Mouse (Mus musculus) gastrocnemius, adult 2 months (tissue): Measurements from ENCODE around the gene Pithd1. TPM values are rescaled to one million over a fixed set of nuclear protein-coding genes. Genes with fewer than 3 reads are reported as not detected.
"Not testable (repeated sequence)": the region's sequence is repeated elsewhere in the genome, so short reads cannot be mapped to it uniquely, and the experiment has no call there.

Source experiments
- DNase-seq: peaks from one replicate; pipeline ENCODE4 v3.0.0; 2022
- H3K27ac ChIP-seq: fragments of 200-600 bp; 2 replicates; pipeline ENCODE4 v1.8.1; 2022; ENCODE audit warnings: mild to moderate bottlenecking
- H3K4me3 ChIP-seq: fragments of 200-600 bp; 2 replicates; pipeline ENCODE4 v1.8.1; 2022; ENCODE audit warnings: mild to moderate bottlenecking, moderate library complexity
- CTCF ChIP-seq: fragments of 200-600 bp; IDR thresholded peaks from 2 replicates; pipeline ENCODE4 v1.8.1; 2022; ENCODE audit warnings: antibody characterized with exemption, mild to moderate bottlenecking, moderate library complexity
- intact Hi-C: fragments of 180-260 bp; cut with DNase I; formaldehyde crosslinking; loops from one replicate; pipeline ENCODE4 v1.15.1; 2025
- total RNA-seq, 2 experiments: library from RNA; stranded (reverse); gene quantifications; 2 replicates each; pipeline ENCODE4 v1.2.3; 2021

The Pithd1 gene
- total RNA-seq, 2 experiments from 2014 or later: 23.3 to 28.5 TPM

DNA sequence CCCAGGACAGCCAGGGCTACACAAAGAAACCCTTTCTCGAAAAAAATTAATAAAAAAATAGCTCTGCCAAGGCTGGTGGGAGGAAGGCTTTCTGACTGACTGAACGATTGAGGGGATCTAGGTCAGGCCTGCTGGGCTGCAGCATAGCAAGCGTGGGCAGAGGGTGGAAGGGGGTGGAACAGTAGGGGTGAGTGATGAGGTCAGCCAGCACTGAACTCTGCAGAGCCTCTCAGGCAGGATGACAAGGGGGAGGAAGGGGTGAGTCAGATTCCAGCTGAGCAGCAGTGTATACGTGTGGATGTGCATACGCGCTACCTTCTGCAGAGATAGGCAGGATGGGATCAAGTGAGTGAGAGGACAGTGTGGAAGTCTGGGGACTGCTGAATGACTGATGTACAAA lies 37.2 kb downstream of the Pithd1 start:
- H3K4me3 ChIP-seq: no peak overlapping the region
- DNase-seq: no peak
- H3K27ac ChIP-seq: peak overlapping the region; percentile 93
- intact Hi-C loops: no loop called here
- TF ChIP-seq CTCF: no peak

DNA sequence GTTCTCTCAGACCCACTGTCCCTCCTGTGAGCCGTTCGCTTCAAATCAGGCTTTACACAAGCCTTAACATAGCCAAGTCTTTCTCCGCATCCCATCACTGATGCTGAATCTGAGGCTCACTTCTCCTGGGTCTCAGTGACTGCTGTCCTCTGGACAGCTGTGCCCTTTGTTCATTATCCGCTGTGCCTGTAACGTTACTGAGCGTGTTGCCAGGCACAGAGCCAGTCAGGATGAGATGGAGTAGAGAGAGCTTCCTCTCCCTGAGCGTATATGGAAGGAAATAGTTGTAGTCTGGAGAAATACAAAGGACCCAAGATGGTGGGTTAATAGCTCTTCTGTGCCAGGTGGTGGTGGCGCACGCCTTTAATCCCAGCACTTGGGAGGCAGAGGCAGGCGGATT lies 37.6 kb downstream of the Pithd1 start:
- no peak for DNase-seq
- Histone ChIP-seq H3K27ac (peak overlapping the region; percentile 93), H3K4me3 (peak overlapping the region; percentile 11)
- intact Hi-C loops: no loop called here
- no peak for TF ChIP-seq CTCF

DNA sequence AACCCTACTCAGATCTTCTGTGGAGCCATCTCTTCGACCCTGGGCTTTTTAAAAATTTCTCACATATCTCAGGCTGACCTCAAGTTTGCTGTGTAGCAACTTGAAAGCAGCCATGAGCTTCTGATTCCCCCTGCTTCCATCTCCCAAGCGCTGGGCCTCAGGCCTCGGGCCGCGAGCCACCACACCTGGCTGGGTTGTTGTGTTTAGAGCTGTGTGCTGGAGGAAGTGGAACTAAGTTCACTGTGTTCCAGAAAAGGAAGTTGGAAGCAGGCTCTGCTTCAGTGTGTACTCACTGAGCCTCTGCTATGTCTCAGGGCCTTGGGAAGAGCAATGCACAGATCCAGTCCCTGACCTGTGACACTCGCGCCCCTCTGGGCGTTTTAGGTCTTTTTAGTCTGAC lies 38.9 kb downstream of the Pithd1 start:
- peak overlapping the region; percentile 84 for H3K4me3 ChIP-seq
- peak overlapping the region; percentile 93 for H3K27ac ChIP-seq

DNA sequence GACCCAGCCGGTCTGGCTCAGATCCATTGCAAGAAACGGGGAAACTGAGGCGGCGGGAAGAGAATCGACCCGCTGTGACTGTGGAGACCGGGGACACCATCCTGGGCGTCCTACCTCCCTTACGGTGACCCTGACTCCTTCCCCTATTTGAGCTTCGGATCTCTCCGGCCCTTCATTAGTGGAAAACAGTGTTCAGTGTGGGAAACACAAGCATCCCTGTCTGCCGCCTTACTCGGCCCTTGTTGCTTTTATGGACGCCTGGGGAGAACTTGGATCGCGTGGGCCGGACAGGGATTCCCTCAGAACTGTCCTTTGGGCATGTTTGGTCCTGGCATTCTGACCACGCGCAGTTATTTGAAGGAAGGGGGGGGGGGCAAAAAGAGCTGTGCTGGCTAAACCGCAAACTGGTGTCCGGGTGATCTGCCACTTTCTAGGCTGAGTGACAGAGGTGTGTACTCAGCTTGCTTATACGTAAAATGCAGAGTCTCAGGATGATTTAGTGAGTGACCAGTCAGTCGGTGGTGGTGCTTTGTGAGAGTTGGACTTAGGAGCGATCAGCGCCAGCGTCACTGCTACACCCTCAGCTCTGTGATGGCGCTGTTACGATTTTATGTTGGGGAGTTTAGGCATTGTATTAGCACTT lies 40.3 kb downstream of the Pithd1 start:
- peak overlapping the region; percentile 93 for H3K27ac ChIP-seq
- intact Hi-C loops: loop anchor here (2.0 kb wide), 1 partner anchor 26 kb away; the partner anchor contains the start of gene Fuca1
- no peak for TF ChIP-seq CTCF
- peak overlapping the region; percentile 84 for H3K4me3 ChIP-seq
- DNase-seq: no peak

More for the DNA sequence above, 38.9 kb downstream of the Pithd1 start:
- no peak for TF ChIP-seq CTCF
- intact Hi-C loops: no loop called here
- no peak for DNase-seq

DNA sequence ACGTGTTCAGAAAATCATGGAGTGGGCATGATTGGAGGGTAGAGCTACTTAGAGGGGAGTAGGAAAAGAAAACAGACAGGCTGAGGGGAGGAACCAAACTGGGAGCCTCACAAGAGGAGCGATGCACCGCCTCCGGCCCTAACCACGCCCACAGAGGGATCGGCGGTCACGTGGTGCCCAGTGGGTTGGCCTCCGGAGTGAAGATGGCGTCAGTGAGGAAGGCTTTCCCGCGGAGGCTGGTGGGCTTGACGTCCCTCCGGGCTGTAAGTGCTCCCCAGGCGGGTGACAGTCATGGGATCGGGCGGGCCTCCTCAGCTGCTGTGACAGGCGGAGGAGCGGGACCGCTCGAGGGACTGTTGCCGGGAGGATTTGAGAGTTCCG lies 40.8 kb downstream of the Pithd1 start, which contains the start of gene Hmgcl:
Gene Hmgcl (plus strand): TSS at position 171 of the 381 bp plus-strand sequence.
- H3K27ac ChIP-seq: peak within 1 kb of the TSS; percentile 93
- intact Hi-C loops: loop anchor here (2.0 kb wide), 1 partner anchor 25 kb away; the partner anchor contains the start of gene Fuca1
- peak within 1 kb of the TSS; percentile 84 for H3K4me3 ChIP-seq
- peak; percentile 97 for DNase-seq
- no peak for TF ChIP-seq CTCF

DNA sequence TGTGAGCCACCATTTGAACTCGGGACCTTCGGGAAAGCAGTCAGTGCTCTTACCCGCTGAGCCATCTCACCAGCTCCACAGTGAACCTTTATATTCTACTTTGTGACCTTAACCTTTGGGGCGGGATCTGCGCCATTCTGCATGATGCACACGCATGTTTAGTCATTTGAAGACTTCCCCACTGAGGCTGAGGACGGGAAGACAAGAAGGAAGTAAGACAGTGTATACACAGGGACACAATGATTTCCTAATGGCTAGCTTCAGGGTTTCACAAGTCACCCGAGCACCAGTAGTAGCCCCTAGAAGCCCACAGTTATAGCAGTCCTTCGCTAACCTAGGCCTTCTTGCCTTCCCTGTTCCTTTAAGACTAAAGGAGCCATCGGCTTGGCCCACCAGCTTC lies 41.4 kb downstream of the Pithd1 start:
- peak overlapping the region; percentile 93 for H3K27ac ChIP-seq
- DNase-seq: no peak
- H3K4me3 ChIP-seq: peak overlapping the region; percentile 84
- intact Hi-C loops: loop anchor here (2.0 kb wide), 1 partner anchor 25 kb away; the partner anchor contains the start of gene Fuca1
- no peak for TF ChIP-seq CTCF

DNA sequence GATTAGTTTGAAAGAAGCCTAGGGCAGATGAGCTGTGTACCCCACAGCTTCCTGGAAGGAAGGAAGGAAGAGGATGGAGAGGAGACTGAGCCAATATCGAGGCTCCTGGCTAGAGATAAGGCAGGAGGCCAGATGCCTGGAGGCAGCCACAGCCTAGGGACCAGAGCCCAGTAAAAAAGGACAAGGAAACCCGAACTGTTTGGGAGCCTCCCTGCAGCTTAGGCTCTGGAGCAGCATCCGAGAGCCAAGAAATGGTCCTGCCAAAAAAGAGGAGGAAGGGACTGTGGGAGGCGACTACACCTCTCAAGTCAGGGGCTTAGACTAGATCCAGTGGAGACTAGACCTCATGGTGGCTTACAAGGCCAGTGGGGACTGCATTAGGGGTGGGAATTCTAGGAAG lies 43.7 kb downstream of the Pithd1 start:
- intact Hi-C loops: no loop called here
- H3K4me3 ChIP-seq: no peak overlapping the region
- DNase-seq: peak; percentile 67
- no peak for TF ChIP-seq CTCF
- H3K27ac ChIP-seq: peak overlapping the region; percentile 67

DNA sequence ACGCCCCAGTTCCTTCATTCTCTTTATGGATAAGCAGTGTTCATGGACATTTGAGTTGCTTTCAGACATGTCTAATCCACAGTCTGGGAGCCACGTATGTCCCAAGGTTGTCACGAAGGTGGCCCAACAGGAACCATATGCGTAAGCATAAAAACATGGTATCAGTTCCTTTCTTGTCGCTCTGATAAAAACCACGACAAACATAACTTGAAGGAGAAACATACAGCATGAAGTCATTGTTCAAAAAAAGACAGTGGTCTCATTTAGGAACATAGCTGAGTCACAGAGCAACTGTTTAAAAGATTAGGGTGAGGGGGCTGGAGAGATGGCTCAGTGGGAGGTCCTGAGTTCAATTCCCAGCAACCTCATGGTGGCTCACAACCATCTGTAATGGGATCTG lies 44.9 kb downstream of the Pithd1 start:
- Histone ChIP-seq H3K27ac (no peak overlapping the region), H3K4me3 (no peak overlapping the region)
- DNase-seq: no peak
- TF ChIP-seq CTCF: no peak
- intact Hi-C loops: no loop called here

DNA sequence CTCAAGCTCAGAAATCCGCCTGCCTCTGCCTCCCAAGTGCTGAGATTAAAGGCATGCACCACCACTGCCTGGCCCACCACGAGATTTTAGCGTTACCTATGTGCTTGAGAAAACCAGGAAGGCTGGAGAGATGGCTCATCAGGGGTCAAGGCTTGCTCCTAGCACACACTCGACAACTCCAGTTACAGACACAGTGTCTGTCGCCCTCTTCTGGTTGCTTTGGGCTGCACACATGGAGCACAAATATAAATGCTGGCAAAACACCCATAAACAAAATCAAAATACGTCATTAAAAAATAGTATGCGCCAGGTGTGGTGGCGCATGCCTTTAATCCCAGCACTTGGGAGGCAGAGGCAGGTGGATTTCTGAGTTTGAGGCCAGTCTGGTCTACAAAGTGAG lies 46.0 kb downstream of the Pithd1 start:
- intact Hi-C loops: not testable (repeated sequence)

DNA sequence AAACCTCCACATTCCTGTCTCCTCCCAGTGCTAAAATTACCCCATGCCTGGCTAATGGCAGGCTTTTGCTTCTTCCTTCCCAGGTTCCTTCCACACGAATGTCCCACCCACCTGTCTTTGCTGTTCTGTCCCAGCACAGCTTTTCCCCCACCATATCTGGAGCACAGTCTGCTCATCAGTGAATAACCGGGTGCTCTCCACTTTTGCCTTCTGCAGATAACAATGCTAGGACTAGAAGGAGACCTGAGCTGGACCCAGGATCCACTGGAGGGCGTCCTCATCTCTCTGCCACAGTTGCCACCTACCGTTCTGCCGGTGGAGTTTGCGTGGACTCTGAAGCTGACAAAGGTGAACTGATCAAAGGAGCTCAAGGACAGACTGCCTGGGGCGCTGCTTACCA lies 48.2 kb downstream of the Pithd1 start:
- intact Hi-C loops: no loop called here
- TF ChIP-seq CTCF: no peak
- H3K4me3 ChIP-seq: no peak overlapping the region

More for the DNA sequence above, 46.0 kb downstream of the Pithd1 start:
- H3K4me3 ChIP-seq, H3K27ac ChIP-seq, DNase-seq: not testable (repeated sequence)
- TF ChIP-seq CTCF: peak; percentile 56

DNA sequence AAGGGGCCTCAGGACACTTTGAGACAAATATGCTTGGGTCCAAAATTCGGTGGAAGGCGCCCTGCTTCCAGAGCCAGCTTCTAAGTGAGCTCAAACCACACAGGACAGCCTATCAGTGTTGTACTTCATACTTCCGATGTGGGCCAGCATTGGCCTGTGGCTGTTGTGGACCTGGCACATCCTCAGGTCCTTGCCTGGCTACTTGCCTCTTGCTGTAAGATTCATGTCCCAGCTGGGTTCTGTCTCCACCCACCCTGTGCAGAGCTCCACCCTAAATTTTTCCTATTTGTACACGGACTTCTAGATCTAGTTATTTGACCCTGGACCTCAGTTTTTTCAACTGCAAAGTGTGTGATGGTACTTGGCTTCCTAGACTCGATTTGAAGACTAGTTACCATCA lies 51.6 kb downstream of the Pithd1 start:
- DNase-seq: peak; percentile 60
- intact Hi-C loops: no loop called here
- H3K27ac ChIP-seq: 0 out of 2 replicates have a peak overlapping the region, but pooled peaks have one; percentile 12
- no peak overlapping the region for H3K4me3 ChIP-seq
- no peak for TF ChIP-seq CTCF

More for the DNA sequence above, 48.2 kb downstream of the Pithd1 start:
- DNase-seq: no peak
- no peak overlapping the region for H3K27ac ChIP-seq

DNA sequence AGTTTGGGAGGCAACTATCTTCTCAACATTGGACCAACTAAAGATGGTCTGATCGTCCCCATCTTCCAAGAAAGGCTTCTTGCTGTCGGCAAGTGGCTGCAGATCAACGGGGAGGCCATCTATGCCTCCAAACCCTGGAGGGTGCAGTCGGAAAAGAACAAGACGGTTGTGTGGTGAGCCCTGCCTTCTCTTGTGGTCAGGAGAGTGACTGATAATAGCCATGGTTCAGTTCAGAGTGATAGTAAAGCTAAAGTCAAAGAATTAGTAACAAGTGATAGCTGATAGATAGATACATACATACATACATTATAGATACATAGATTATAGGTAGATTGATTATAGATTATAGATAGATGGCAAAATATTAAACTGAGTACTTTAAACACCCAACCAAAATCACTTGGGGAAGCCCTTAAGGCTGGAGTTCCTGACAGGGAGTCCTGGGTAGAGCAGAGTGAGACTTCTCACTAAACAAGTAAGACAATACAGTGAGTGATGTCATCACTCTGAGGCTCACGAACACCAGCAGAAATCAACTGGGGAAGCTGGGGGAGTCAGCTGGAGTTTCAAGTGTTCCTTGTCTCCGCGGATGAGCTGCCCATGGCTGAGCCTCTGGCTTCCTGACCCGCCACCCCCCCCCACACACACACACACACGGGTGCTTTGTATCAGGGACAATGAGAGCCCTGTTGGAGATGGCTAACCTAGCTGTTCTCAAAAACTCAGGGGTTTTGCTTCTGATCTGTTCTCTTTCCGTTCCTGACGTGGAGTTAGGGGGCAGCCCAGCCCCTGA lies 52.2 kb downstream of the Pithd1 start:
- no peak for DNase-seq
- TF ChIP-seq CTCF: no peak
- intact Hi-C loops: loop anchor here (5.0 kb wide), 1 partner anchor 43 kb away; no protein-coding TSS in a partner anchor
- H3K27ac ChIP-seq: 0 out of 2 replicates have a peak overlapping the region, but pooled peaks have one; percentile 12
- H3K4me3 ChIP-seq: no peak overlapping the region

DNA sequence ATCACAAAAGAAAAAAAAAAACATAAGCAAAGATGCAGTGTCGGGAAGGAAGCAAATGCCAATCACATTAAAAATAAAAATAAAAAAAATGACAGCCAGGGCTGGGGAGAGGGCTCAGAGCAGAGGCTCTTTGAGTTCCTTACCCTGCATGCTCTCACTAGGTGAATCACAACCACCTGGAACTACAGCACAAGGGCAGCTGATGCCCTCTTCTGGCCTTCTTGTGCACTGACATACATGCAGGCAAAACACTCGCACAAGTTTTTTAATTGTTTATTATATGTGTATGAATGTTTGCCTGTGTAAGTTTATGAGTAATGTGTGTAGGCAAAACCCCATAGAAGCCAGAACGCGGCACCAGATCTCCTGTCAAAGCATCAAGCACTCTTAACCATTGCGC lies 55.2 kb downstream of the Pithd1 start:
- intact Hi-C loops: loop anchor here (5.0 kb wide), 1 partner anchor 40 kb away; no protein-coding TSS in a partner anchor

More for the DNA sequence above, 55.2 kb downstream of the Pithd1 start:
- TF ChIP-seq CTCF: peak; percentile 74
- Histone ChIP-seq H3K4me3 (no peak overlapping the region), H3K27ac (no peak overlapping the region)
- DNase-seq: no peak
